Mouse (Mus musculus): ENCODE measurements around the gene Zfp354b. TPM values are rescaled to one million over a fixed set of nuclear protein-coding genes. Genes with fewer than 3 reads are reported as not detected.

Gene Zfp354b
- total RNA-seq, 2 experiments from 2014 or later, result 0.88 to 0.92 TPM

DNA sequence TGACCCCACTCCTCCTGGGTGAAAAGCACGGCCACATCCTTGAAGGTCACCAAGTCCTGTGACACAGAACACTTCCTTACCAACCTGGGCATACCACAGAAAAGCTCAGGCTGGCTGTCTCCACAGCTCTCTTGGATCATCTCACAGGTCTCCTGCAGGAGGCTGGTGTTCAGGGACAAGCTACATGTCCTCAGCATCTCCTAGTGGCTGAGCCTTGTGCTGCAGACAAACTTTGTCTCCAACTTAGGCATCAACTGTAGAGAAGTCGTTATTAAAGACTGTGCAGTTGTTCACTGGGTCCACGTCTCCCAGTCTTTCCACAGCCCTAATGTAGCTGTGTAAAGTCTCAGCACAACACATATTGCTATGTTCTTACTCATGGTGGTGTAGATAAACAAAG lies 47.7 kb downstream of the Zfp354b start:
- DNase-seq, result no peak

- DNase-seq, result no peak
Measured at GRCm38 (mm10) chr11:50878641-50879040, 52.8 kb downstream of the Zfp354b start.

Other genes starting within 250 kb of the Zfp354b start
- 10 to 100 TPM in 1 of 2 experiments, 1 to 10 TPM in 1; 9.8 to 10.1 TPM for gene Zfp354c, start 103.9 kb downstream of the Zfp354b start, total RNA-seq (2021)
- under 1 TPM; 0.38 to 0.62 TPM for gene Zfp879, start 90.1 kb downstream of the Zfp354b start, total RNA-seq (2021)
- not detected for gene Grm6, start 80.9 kb downstream of the Zfp354b start, total RNA-seq (2021)
- 1 to 10 TPM; 1.4 to 1.5 TPM for gene Zfp454, start 44.0 kb downstream of the Zfp354b start, total RNA-seq (2021)
- gene Zfp2, start 15.5 kb downstream of the Zfp354b start, total RNA-seq (2021), result 1 to 10 TPM; 2.8 to 3.7 TPM
- gene 4933414I15Rik, start 12.1 kb upstream of the Zfp354b start, total RNA-seq (2021), result not detected
- gene Prop1, start 22.1 kb upstream of the Zfp354b start, total RNA-seq (2021), result not detected
- not detected for gene Olfr1378, start 34.9 kb upstream of the Zfp354b start, total RNA-seq (2021)
- not detected for gene Olfr1377, start 50.3 kb upstream of the Zfp354b start, total RNA-seq (2021)
- not detected for gene Olfr51, start 72.0 kb upstream of the Zfp354b start, total RNA-seq (2021)
- not detected for gene Olfr54, start 82.6 kb upstream of the Zfp354b start, total RNA-seq (2021)
- not detected for gene Olfr1375, start 116.5 kb upstream of the Zfp354b start, total RNA-seq (2021)
- 1 to 10 TPM; 2.1 to 2.2 TPM for gene Zfp354a, start 127.6 kb upstream of the Zfp354b start, total RNA-seq (2021)

Data from heart, postnatal 4 days (tissue).